Mouse (Mus musculus) hindbrain, embryonic 16.5 days (tissue): Measurements from ENCODE around the gene Ankrd44. TPM values are rescaled to one million over a fixed set of nuclear protein-coding genes. Genes with fewer than 3 reads are reported as not detected.

Experiments used
- ATAC-seq: fragments of 200-750 bp; cut with Nextera tagmentation; 2 replicates; pipeline ENCODE4 v1.8.0; 2017; ENCODE audit warnings: moderate TSS enrichment, moderate library complexity
- H3K27ac ChIP-seq: fragments of 300-500 bp; sonication (generic); 2 replicates; pipeline ENCODE4 v1.5.1; 2014; ENCODE audit warnings: low read depth, mild to moderate bottlenecking, control low read depth, low read length, moderate library complexity
- H3K27me3 ChIP-seq: fragments of 300-500 bp; sonication (generic); replicated peaks from 2 replicates; pipeline ENCODE4 v1.6.1; 2014; ENCODE audit warnings: low read length; ENCODE audit not compliant: control insufficient read depth, insufficient read depth
- H3K36me3 ChIP-seq: fragments of 300-500 bp; sonication (generic); 2 replicates; pipeline ENCODE4 v1.6.1; 2014; ENCODE audit warnings: mild to moderate bottlenecking, low read length, moderate library complexity, mixed read lengths; ENCODE audit not compliant: control insufficient read depth, insufficient read depth
- H3K4me1 ChIP-seq: fragments of 300-500 bp; sonication (generic); 2 replicates; pipeline ENCODE4 v1.6.1; 2014; ENCODE audit warnings: low read depth, low read length; ENCODE audit not compliant: control insufficient read depth, insufficient read depth
- H3K4me2 ChIP-seq: fragments of 300-500 bp; sonication (generic); 2 replicates; pipeline ENCODE4 v1.6.1; 2014; ENCODE audit warnings: mild to moderate bottlenecking, low read length, control low read depth, moderate library complexity
- H3K4me3 ChIP-seq: fragments of 300-500 bp; sonication (generic); 2 replicates; pipeline ENCODE4 v1.5.1; 2014; ENCODE audit warnings: mild to moderate bottlenecking, low read length, control low read depth, moderate library complexity
- H3K9ac ChIP-seq: fragments of 300-500 bp; sonication (generic); 2 replicates; pipeline ENCODE4 v1.6.1; 2014; ENCODE audit warnings: low read depth, mild to moderate bottlenecking, control low read depth, low read length, moderate library complexity
- H3K9me3 ChIP-seq: fragments of 300-500 bp; sonication (generic); 2 replicates; pipeline ENCODE4 v1.6.1; 2014; ENCODE audit warnings: mild to moderate bottlenecking, low read length, moderate library complexity; ENCODE audit not compliant: control insufficient read depth
- whole genome bisulfite sequencing: fragments of 180-500 bp; shearing (Covaris S2); extraction: QIAGEN DNeasy Blood & Tissue Kit; methylation state at CpG from one replicate; pipeline ENCODE4 v1.1.7; 2014; 5-methylcytosine and 5-hydroxymethylcytosine counted together
- polyA plus RNA-seq: library from polyadenylated mRNA; unstranded; fragments of >200 nt; fragmentation: Nextera tagmentation; extraction: Ambion mirVana; gene quantifications from 2 replicates; pipeline ENCODE4 v1.2.1, GENCODE M21; 2015

Gene Ankrd44
- polyA plus RNA-seq, 1 experiment from 2014 or later, result 19.5 TPM

DNA sequence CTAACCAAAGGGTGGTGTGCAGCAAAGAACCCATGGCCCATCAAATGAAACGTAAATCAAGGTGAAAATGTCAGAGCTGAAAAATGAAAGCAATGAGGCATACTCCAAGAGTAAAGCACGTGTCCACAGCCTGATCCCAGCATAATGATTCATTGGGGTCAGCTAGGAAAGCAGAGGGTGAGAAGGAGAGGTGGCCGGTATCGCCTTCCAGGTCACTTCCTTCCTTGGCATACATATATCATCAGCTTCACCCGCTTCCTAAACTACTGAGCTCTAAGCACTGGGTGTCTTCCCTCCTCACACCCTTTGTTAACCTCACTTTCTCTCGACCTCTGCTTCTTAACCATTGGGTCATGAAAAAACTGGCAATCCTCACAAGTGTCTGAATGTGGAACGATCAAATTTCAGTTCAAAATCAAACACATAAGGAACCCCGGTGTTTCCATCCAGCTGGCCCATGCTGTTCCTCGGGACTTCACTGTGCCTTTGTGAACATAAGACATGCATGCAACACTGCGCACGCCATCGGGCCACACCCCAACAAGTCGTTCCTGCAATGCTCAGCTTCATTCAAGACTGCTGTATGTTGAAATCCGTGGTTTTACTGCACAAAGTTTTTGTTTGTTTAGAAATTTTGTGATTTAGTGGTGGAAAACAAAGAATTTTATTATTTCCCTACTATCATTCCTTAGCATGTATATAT is 101.9 kb downstream of the Ankrd44 start:
- Histone ChIP-seq H3K4me3 (no peak overlapping the region), H3K4me1 (no peaks in the 10 kb centered on the region; the same call in 1 of the 2 replicates), H3K27ac (no peak overlapping the region), H3K4me2 (no peak overlapping the region), H3K36me3 (no peaks in the 10 kb centered on the region), H3K27me3 (no peaks in the 10 kb centered on the region), H3K9me3 (no peaks in the 10 kb centered on the region), H3K9ac (no peak overlapping the region)
- WGBS, result 74% methylated on average over 14 of the region's 14 CpGs
- no peak for ATAC-seq

DNA sequence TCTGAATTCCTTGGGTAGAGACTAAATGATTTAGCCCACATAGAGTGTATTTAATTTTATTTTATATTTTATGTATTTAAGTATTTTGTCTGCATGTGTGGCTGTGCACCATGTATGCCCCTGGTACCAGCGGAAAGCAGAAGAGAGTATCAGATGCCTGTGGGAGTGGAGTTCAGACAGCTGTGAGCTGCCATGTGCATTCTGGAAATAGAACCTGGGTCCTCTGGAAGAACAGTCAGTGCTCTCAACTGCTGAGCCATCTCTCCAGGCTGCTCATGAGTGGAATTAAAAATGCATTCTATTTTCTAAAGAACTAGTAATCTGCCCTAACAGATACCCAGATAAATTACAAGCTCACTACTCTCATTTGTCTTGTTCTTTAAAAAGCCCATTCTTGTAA is 104.4 kb downstream of the Ankrd44 start:
- 88% methylated on average over 1 of the region's 1 CpGs for WGBS
- Histone ChIP-seq H3K4me2 (no peak overlapping the region), H3K27me3 (no peaks in the 10 kb centered on the region), H3K9me3 (no peaks in the 10 kb centered on the region), H3K4me1 (no peaks in the 10 kb centered on the region; the same call in 1 of the 2 replicates), H3K4me3 (no peak overlapping the region), H3K9ac (no peak overlapping the region), H3K36me3 (no peaks in the 10 kb centered on the region), H3K27ac (no peak overlapping the region)
- ATAC-seq, result no peak

DNA sequence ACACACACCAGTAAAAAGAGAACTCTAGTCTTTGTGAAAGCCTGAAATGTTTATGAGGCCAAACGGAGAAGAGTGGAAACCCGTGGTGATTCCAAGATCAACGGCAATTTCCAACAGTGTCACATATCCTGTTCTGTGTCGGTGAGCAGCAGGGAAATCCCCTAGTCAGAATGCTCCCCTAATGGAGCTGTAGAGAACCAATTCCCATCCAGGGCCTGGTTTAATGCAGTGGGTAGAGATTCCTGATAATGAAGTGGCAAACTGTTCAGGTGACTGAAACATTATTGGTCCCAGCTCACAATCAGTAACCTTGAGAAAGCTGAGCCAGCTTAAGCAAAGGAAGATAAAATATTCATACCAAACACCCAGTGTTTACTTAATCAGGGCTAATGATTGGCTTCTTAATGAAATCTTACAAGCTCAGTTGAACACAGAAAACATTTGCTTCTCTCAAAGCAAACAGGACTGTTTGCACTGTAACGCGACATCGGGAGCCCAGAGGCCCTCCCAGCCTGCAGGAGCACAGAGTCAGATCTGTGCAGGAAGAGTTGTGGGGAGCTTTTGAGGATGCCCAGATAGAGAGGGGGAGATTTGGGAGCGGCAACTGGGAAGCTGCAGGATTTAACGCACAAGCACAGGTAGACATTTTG is 110.9 kb downstream of the Ankrd44 start:
- Histone ChIP-seq H3K4me2 (no peak overlapping the region), H3K36me3 (no peaks in the 10 kb centered on the region), H3K4me1 (no peaks in the 10 kb centered on the region), H3K9ac (0 out of 2 replicates have a peak overlapping the region, but pooled peaks have one; percentile 27), H3K4me3 (no peak overlapping the region), H3K9me3 (no peaks in the 10 kb centered on the region), H3K27ac (0 out of 2 replicates have a peak overlapping the region, but pooled peaks have one; percentile 51), H3K27me3 (no peaks in the 10 kb centered on the region)
- peak; percentile 62 for ATAC-seq
- WGBS, result 57% methylated on average over 9 of the region's 9 CpGs

DNA sequence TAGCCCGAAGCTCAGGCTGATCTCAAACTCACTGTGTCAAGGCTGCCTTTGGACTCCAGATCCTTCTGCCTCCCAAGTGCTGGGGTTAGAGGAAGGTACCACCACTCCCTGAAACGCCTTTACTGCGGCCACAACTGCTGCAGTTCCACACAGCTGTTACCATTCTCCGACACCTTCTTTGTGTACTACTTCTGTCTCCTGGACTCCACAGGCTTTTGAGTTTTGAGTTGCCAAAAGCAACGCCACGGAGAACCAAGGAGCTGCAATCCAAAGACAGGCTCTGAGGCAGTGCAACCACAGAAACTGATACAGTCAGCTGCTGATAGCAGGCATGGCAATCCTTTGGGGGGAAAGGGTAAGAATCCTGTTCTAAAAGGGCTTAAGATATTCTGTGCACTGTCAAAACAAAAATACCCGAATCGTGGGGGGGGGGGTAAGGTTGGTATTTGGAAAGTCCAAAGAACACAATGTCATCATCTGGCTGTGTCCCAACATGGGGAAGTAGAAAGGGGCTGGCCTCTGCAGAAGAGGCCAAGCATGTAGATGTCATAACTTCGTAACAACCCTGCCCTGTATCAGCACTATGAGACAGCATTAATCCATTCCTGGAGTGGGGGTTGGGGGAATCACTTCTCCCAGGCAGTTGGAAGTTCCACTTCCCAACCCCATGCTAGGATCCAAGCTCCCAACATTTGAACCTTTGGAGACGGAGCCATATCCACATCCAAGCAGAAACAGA is 116.2 kb downstream of the Ankrd44 start:
- H3K27ac ChIP-seq, result no peak overlapping the region
- 86% methylated on average over 10 of the region's 10 CpGs for WGBS
- H3K27me3 ChIP-seq, result no peaks in the 10 kb centered on the region
- ATAC-seq, result no peak
- H3K4me3 ChIP-seq, result no peak overlapping the region
- no peaks in the 10 kb centered on the region for H3K9me3 ChIP-seq
- no peak overlapping the region for H3K4me2 ChIP-seq
- no peaks in the 10 kb centered on the region for H3K4me1 ChIP-seq
- H3K36me3 ChIP-seq, result no peaks in the 10 kb centered on the region
- H3K9ac ChIP-seq, result no peak overlapping the region

DNA sequence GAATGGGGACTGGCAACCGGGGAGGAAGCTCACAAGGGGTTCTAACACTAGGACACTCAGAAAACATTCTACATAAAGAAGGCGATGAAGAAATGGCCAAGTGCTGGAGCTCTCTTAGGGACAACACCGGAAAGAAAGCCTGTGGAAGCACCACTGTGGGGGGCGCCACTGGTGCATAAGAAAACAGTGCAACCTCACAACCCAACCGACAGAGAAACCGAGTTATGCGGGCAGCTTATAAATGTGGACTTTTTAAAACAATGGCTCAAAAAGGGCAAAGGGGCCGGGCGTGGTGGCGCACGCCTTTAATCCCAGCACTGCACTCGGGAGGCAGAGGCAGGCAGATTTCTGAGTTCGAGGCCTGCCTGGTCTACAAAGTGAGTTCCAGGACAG is 117.1 kb downstream of the Ankrd44 start:
- Histone ChIP-seq H3K4me3 (no peak overlapping the region), H3K27me3 (no peaks in the 10 kb centered on the region), H3K9me3 (no peaks in the 10 kb centered on the region), H3K4me2 (no peak overlapping the region), H3K27ac (no peak overlapping the region), H3K36me3 (no peaks in the 10 kb centered on the region), H3K4me1 (no peaks in the 10 kb centered on the region), H3K9ac (no peak overlapping the region)
- ATAC-seq, result no peak
- WGBS, result 97% methylated on average over 13 of the region's 13 CpGs

DNA sequence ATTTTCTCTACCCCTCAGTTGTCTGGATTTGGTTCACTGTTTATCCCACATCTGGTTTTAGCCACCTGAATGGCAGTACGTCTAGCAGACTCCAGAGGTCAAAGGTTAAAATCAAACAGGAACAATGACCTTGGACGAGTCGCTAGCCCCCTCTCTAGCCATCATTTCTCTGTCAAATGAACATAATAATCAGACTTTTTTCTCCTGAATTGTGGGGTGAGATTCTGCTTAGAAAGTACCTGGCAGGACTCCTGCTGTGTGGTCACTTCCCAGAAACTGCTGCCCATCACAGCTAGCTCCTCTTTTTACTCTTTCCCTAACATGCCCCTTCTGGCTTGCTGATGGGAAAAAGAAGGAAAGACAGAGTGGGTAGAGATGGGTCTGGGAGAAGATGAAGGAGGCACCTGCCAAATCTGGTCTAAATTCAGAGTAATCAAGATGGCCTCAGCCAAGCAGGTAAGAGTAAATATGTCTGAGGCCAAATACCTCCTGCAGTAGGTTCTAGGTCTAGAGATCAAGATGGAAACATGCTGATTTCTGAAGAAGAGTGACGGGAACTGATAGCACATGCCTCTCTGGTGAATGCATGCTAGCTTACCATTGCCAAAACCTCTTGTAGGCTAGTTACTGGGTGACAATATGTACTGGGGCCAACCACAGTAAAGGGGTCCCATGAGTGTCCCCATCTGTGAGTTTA is 117.6 kb downstream of the Ankrd44 start:
- H3K36me3 ChIP-seq, result no peaks in the 10 kb centered on the region
- H3K27ac ChIP-seq, result no peak overlapping the region
- H3K27me3 ChIP-seq, result no peaks in the 10 kb centered on the region
- no peaks in the 10 kb centered on the region for H3K9me3 ChIP-seq
- no peaks in the 10 kb centered on the region for H3K4me1 ChIP-seq
- H3K4me2 ChIP-seq, result no peak overlapping the region
- WGBS, result 73% methylated on average over 4 of the region's 4 CpGs
- ATAC-seq, result no peak
- H3K4me3 ChIP-seq, result no peak overlapping the region
- H3K9ac ChIP-seq, result no peak overlapping the region

DNA sequence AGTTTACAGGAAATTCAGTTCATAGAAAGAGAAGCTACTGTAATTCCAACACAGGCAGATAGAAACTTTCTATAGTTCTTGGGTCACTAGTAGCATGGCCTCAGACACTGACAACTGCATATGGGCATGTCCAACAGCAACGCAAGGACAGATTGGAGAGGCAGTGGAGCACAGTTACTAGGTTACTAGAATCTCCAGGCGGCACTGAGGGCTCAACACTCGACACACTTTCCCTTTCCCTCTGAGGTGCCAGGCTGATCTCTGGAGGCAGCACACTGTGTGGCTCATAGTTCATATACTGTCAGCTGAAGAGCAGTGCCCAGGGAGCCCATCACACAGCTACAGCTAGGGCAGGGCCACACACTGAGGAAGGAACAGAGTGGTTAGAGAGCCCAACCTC is 118.4 kb downstream of the Ankrd44 start:
- Histone ChIP-seq H3K36me3 (no peaks in the 10 kb centered on the region), H3K4me3 (no peak overlapping the region), H3K9ac (no peak overlapping the region), H3K9me3 (no peaks in the 10 kb centered on the region), H3K4me1 (no peaks in the 10 kb centered on the region), H3K27me3 (no peaks in the 10 kb centered on the region), H3K4me2 (no peak overlapping the region), H3K27ac (no peak overlapping the region)
- no peak for ATAC-seq
- 88% methylated on average over 3 of the region's 3 CpGs for WGBS

DNA sequence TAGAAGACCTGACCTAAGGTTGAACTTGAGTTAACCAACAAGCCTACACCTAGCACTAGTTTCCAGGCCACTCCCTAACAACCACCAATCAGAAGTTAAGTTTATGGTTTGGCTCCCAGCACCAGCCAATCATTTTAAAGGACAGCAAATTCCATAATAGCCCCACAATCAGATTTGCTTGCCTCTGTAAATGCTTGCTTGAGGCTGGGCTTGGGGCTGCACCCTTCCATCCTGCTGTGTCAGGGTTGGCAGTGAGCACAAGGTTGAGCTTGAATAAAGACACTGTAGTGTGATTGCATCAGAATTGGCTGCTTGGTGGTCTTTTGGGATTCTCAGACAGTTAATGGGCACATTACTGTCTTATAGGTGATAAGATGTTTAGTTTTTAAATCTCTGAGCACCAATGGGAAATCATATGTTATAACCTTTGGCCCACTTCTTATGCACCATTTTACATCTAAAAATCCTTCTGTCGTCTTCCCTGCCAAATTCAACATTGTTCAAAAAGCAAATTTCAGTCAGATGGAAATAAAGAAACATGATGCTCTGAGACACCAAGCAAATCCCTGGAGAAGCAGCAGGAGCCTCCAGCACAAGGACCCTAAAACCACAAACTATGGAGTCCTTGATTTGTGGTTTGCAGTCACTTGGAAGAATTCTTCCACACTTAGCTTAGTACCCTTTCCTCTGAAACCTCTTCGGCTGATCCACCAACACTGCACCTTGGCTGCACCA is 119.9 kb downstream of the Ankrd44 start:
- no peaks in the 10 kb centered on the region for H3K9me3 ChIP-seq
- H3K36me3 ChIP-seq, result no peaks in the 10 kb centered on the region
- H3K4me1 ChIP-seq, result no peaks in the 10 kb centered on the region
- ATAC-seq, result no peak
- no peaks in the 10 kb centered on the region for H3K27me3 ChIP-seq
- H3K4me2 ChIP-seq, result no peak overlapping the region
- 96% methylated on average over 2 of the region's 2 CpGs for WGBS
- H3K4me3 ChIP-seq, result no peak overlapping the region
- H3K27ac ChIP-seq, result no peak overlapping the region
- no peak overlapping the region for H3K9ac ChIP-seq
